Mouse (Mus musculus) CH12.LX (cell line): ENCODE results near the gene Olfr573-ps1. TPM values are rescaled to one million over a fixed set of nuclear protein-coding genes. Genes with fewer than 3 reads are reported as not detected.

Source experiments
- DNase-seq: peaks from one replicate; pipeline ENCODE4 v3.0.0-alpha.2; 2013; ENCODE audit errors: extremely low read depth
- H3K27ac ChIP-seq: 2 replicates; pipeline ENCODE4 v1.5.1; 2012; ENCODE audit warnings: low read depth, mild to moderate bottlenecking, control low read depth, moderate library complexity; ENCODE audit not compliant: insufficient read depth
- H3K27me3 ChIP-seq: replicated peaks from 2 replicates; pipeline ENCODE3; 2012; ENCODE audit warnings: inconsistent platforms
- H3K36me3 ChIP-seq, 2 experiments: replicated peaks in 1 of 2; 2 replicates each; pipeline versions ENCODE3 to v1.6.1; 2012; ENCODE audit warnings: inconsistent platforms in 1 of 2, low read length in 1 of 2, mild to moderate bottlenecking in 1 of 2, mixed read lengths in 1 of 2, moderate library complexity in 1 of 2; ENCODE audit not compliant: control insufficient read depth in 1 of 2, insufficient read depth in 1 of 2
- H3K4me1 ChIP-seq, 2 experiments: 2 replicates each; pipeline ENCODE4 v1.6.1; 2012; ENCODE audit warnings: inconsistent platforms in 1 of 2, moderate library complexity in 1 of 2; ENCODE audit not compliant: insufficient read depth in 2 of 2, control insufficient read depth in 1 of 2
- H3K4me2 ChIP-seq: 2 replicates; pipeline ENCODE4 v1.6.1; 2012; ENCODE audit warnings: low read depth, mild to moderate bottlenecking, control low read depth; ENCODE audit not compliant: poor library complexity, insufficient read depth, severe bottlenecking
- H3K4me3 ChIP-seq, 3 experiments: fragments of 150-350 bp in 1 of 3; sonication (generic) in 1 of 3; replicated peaks in 1 of 3; 2 replicates each; pipeline versions ENCODE3 to v1.5.1; 2011 to 2012; ENCODE audit warnings: low read depth in 2 of 3, low read length in 2 of 3, mild to moderate bottlenecking in 2 of 3, moderate library complexity in 2 of 3, control low read depth in 1 of 3, improper control_type of control experiment in 1 of 3, inconsistent platforms in 1 of 3, mixed read lengths in 1 of 3; ENCODE audit not compliant: poor library complexity in 1 of 3
- H3K79me2 ChIP-seq: replicated peaks from 2 replicates; pipeline ENCODE4 v1.6.1; 2012; ENCODE audit warnings: mild to moderate bottlenecking, moderate library complexity; ENCODE audit not compliant: control insufficient read depth, poor library complexity, insufficient read depth, severe bottlenecking; ENCODE audit errors: extremely low read depth
- H3K9ac ChIP-seq: 2 replicates; pipeline ENCODE4 v1.6.1; 2012; ENCODE audit warnings: low read depth, mild to moderate bottlenecking, control low read depth, moderate library complexity; ENCODE audit not compliant: insufficient read depth
- H3K9me3 ChIP-seq: replicated peaks from 2 replicates; pipeline ENCODE3; 2012; ENCODE audit warnings: low read length, inconsistent platforms, mixed read lengths
- BHLHE40 ChIP-seq: IDR thresholded peaks from 2 replicates; pipeline ENCODE4 v1.6.1; 2011; ENCODE audit warnings: mild to moderate bottlenecking, low read depth, low read length, improper control_type of control experiment
- CTCF ChIP-seq, 2 experiments: IDR thresholded peaks in 1 of 2; conservative IDR thresholded peaks in 1 of 2; 2 replicates each; pipeline ENCODE4 v1.5.1; 2011 to 2012; ENCODE audit warnings: low read depth in 2 of 2, low read length in 2 of 2, improper control_type of control experiment in 1 of 2, inconsistent platforms in 1 of 2, mild to moderate bottlenecking in 1 of 2, moderate library complexity in 1 of 2
- ELF1 ChIP-seq: IDR thresholded peaks from 2 replicates; pipeline ENCODE4 v1.6.1; 2014; ENCODE audit warnings: low read depth, mild to moderate bottlenecking, inconsistent platforms, low read length, improper control_type of control experiment
- EP300 ChIP-seq: IDR thresholded peaks from 2 replicates; pipeline ENCODE4 v1.6.1; 2011; ENCODE audit warnings: low read length, improper control_type of control experiment
- ETS1 ChIP-seq: conservative IDR thresholded peaks from 2 replicates; pipeline ENCODE4 v1.6.1; 2012; ENCODE audit warnings: low read depth, mild to moderate bottlenecking, inconsistent platforms, low read length, improper control_type of control experiment, moderate library complexity
- GABPA ChIP-seq: IDR thresholded peaks from 2 replicates; pipeline ENCODE4 v1.6.1; 2012; ENCODE audit warnings: low read depth, low read length, improper control_type of control experiment, inconsistent platforms; ENCODE audit not compliant: insufficient replicate concordance
- HCFC1 ChIP-seq: IDR thresholded peaks from 2 replicates; pipeline ENCODE4 v1.6.1; 2012; ENCODE audit warnings: low read depth, mild to moderate bottlenecking, inconsistent platforms, low read length, improper control_type of control experiment
- IRF4 ChIP-seq: IDR thresholded peaks from 2 replicates; pipeline ENCODE4 v1.6.1; 2014; ENCODE audit warnings: low read depth, mild to moderate bottlenecking, inconsistent platforms, low read length, improper control_type of control experiment
- JUN ChIP-seq: IDR thresholded peaks from 2 replicates; pipeline ENCODE4 v1.6.1; 2011; ENCODE audit warnings: low read depth, mild to moderate bottlenecking, low read length, improper control_type of control experiment, moderate library complexity; ENCODE audit not compliant: insufficient read depth
- JUND ChIP-seq: conservative IDR thresholded peaks from 2 replicates; pipeline ENCODE4 v1.6.1; 2011; ENCODE audit warnings: low read depth, low read length, improper control_type of control experiment
- KAT2A ChIP-seq: IDR thresholded peaks from 2 replicates; pipeline ENCODE4 v1.6.1; 2012; ENCODE audit warnings: low read length, improper control_type of control experiment, inconsistent platforms; ENCODE audit not compliant: insufficient replicate concordance
- MXI1 ChIP-seq: IDR thresholded peaks from 2 replicates; pipeline ENCODE4 v1.6.1; 2011; ENCODE audit warnings: mild to moderate bottlenecking, low read depth, low read length, improper control_type of control experiment
- MYC ChIP-seq: IDR thresholded peaks from 2 replicates; pipeline ENCODE4 v1.6.1; 2011; ENCODE audit warnings: low read depth, mild to moderate bottlenecking, improper control_type of control experiment, low read length
- NELFE ChIP-seq: IDR thresholded peaks from 2 replicates; pipeline ENCODE4 v1.6.1; 2011; ENCODE audit warnings: low read depth, low read length, improper control_type of control experiment
- NRF1 ChIP-seq: IDR thresholded peaks from 2 replicates; pipeline ENCODE4 v1.6.1; 2014; ENCODE audit warnings: low read depth, mild to moderate bottlenecking, inconsistent platforms, low read length, improper control_type of control experiment, moderate library complexity
- PAX5 ChIP-seq: IDR thresholded peaks from 2 replicates; pipeline ENCODE4 v1.6.1; 2012; ENCODE audit warnings: low read length, inconsistent platforms, mixed read lengths
- POLR2AphosphoS2 ChIP-seq: IDR thresholded peaks from 2 replicates; pipeline ENCODE4 v1.6.1; 2011; ENCODE audit warnings: low read depth, low read length, improper control_type of control experiment
- SIN3A ChIP-seq: IDR thresholded peaks from 2 replicates; pipeline ENCODE4 v1.6.1; 2012; ENCODE audit warnings: low read length, improper control_type of control experiment, inconsistent platforms
- SMC3 ChIP-seq: IDR thresholded peaks from 2 replicates; pipeline ENCODE4 v1.6.1; 2011; ENCODE audit warnings: low read depth, low read length, improper control_type of control experiment
- TBP ChIP-seq: conservative IDR thresholded peaks from 2 replicates; pipeline ENCODE4 v1.6.1; 2011; ENCODE audit warnings: low read depth, low read length, improper control_type of control experiment
- TCF12 ChIP-seq: IDR thresholded peaks from 2 replicates; pipeline ENCODE4 v1.6.1; 2014; ENCODE audit warnings: low read depth, mild to moderate bottlenecking, inconsistent platforms, low read length, improper control_type of control experiment
- UBTF ChIP-seq: IDR thresholded peaks from 2 replicates; pipeline ENCODE4 v1.6.1; 2012; ENCODE audit warnings: low read depth, mild to moderate bottlenecking, inconsistent platforms, low read length, improper control_type of control experiment, moderate library complexity
- USF2 ChIP-seq: conservative IDR thresholded peaks from 2 replicates; pipeline ENCODE4 v1.6.1; 2011; ENCODE audit warnings: low read depth, low read length, improper control_type of control experiment
- ZC3H11A ChIP-seq: IDR thresholded peaks from 2 replicates; pipeline ENCODE4 v1.6.1; 2012; ENCODE audit warnings: low read depth, mild to moderate bottlenecking, inconsistent platforms, low read length, improper control_type of control experiment
- ZKSCAN1 ChIP-seq: IDR thresholded peaks from 2 replicates; pipeline ENCODE4 v1.6.1; 2012; ENCODE audit warnings: low read depth, inconsistent platforms, low read length, improper control_type of control experiment, borderline replicate concordance
- ZMIZ1 ChIP-seq: IDR thresholded peaks from 2 replicates; pipeline ENCODE4 v1.6.1; 2012; ENCODE audit warnings: low read depth, mild to moderate bottlenecking, inconsistent platforms, low read length, improper control_type of control experiment
- dilution Hi-C: fragments of 300-500 bp; cut with MboI; formaldehyde crosslinking; loops from 2 replicates; pipeline ENCODE4 v1.14.3; 2020; ENCODE audit warnings: low sequenced_read_pairs; ENCODE audit not compliant: extremely low pct_unique_long_range_greater_than_20kb, extremely low pct_ligation_motif_present
- in situ Hi-C: fragments of 300-500 bp; cut with MboI; formaldehyde crosslinking; loops from 3 replicates; pipeline ENCODE4 v1.14.3; 2019; ENCODE audit warnings: low sequenced_read_pairs, low pct_ligation_motif_present, low pct_unique_long_range_greater_than_20kb, mixed read lengths
- polyA plus RNA-seq: library from polyadenylated mRNA; unstranded; fragments of >175 nt; gene quantifications from 2 replicates; pipeline ENCODE4 v1.2.1, GENCODE M21; 2012; ENCODE audit warnings: low read depth; ENCODE audit not compliant: insufficient read length
- total RNA-seq, 2 experiments: library from RNA; depleted of rRNA; stranded (reverse); fragments of 300-350 nt in 1 of 2; fragments of >200 nt in 1 of 2; gene quantifications; 2 replicates each; pipeline ENCODE4 v1.2.3; 2012 to 2014

The Olfr573-ps1 gene
- total RNA-seq (2012; rRNA removed), result not detected in 2 replicates
- not detected in 2 replicates for total RNA-seq (2014; rRNA removed)
- polyA plus RNA-seq, result not detected in 2 replicates

DNA sequence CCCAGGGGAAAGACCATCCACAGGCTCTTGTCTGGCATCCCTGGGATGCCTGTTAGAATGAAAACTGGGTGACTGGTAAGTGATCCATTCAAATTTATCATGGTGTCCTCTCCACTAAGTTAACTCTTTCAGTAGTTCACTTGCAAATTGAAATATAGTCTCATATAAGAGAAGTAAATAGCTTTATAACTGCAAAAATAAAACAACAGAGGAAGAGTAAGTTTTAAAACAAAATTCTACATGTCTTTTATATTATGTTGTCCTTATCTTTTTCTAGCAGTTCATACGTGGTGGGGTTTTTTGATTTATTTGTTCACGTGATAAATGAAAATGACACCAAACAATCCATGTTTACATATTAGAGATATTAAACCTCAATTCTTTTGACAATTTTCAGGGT is at the start of gene Olfr573-ps1:
TSS of gene Olfr573-ps1 (minus strand) at position 101 of the 400 bp plus-strand sequence.
- Histone ChIP-seq H3K4me2 (no peak within 1 kb of the TSS), H3K27me3 (no peaks in the 10 kb centered on the region), H3K4me3 (no peak within 1 kb of the TSS), H3K9me3 (no peaks in the 10 kb centered on the region), H3K79me2 (no peaks in the 10 kb centered on the region), H3K36me3 (no peaks in the 10 kb centered on the region), H3K4me1 (no peaks in the 10 kb centered on the region), H3K27ac (no peak within 1 kb of the TSS), H3K9ac (no peak within 1 kb of the TSS)
- in situ Hi-C loops (no loop called here), dilution Hi-C loops (no loop called here)
- TF ChIP-seq JUN (no peak), BHLHE40 (no peak), GABPA (no peak), ZMIZ1 (no peak), ZKSCAN1 (no peak), ELF1 (no peak), TBP (no peak), SIN3A (no peak), ETS1 (no peak), ZC3H11A (no peak), JUND (no peak), HCFC1 (no peak), EP300 (no peak), NRF1 (no peak), UBTF (no peak)
- DNase-seq, result no peak

DNA sequence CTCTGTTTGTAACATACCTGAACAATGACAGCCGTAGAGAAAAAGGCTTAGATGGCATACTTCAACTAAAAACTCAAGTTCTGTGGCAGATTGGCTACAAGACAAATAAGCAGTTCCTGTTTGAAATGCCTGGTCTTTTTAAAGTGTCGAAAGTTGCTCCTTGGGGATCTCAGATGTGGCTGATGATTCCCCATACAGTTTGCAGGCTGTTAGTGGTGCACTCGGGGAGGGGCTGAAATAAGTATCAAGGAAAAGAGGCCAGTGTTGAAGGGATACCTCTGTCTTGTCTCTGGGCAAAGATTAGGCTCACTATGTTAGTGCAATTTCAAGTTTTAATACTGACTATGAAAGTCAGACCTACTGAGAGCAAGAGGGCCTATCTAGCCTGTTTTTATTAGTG is 46.8 kb upstream of the Olfr573-ps1 start, which contains the start of gene Olfr578:
TSS of gene Olfr578 (minus strand) at position 101 of the 400 bp plus-strand sequence.
- TF ChIP-seq POLR2AphosphoS2 (no peak), USF2 (no peak), MYC (no peak), GABPA (no peak), JUN (no peak), PAX5 (no peak), JUND (no peak), ZC3H11A (no peak), IRF4 (no peak), SMC3 (no peak), TCF12 (no peak), NELFE (no peak), KAT2A (no peak), ETS1 (no peak), CTCF (conservative IDR thresholded peaks at IDR 0.05 in 1 of 2, IDR thresholded peaks at IDR 0.05 in 1 of 2; ENCODE audit: low read depth in 2 of 2, low read length in 2 of 2) (no peak), MXI1 (no peak)
- H3K27ac ChIP-seq, result no peak within 1 kb of the TSS
- H3K4me2 ChIP-seq, result no peak within 1 kb of the TSS
- H3K9me3 ChIP-seq, result no peaks in the 10 kb centered on the region
- no peak within 1 kb of the TSS for H3K9ac ChIP-seq
- H3K36me3 ChIP-seq, result no peaks in the 10 kb centered on the region
- in situ Hi-C loops, result no loop called here
- H3K79me2 ChIP-seq, result no peaks in the 10 kb centered on the region
- no peak within 1 kb of the TSS for H3K4me3 ChIP-seq
- DNase-seq, result no peak
- dilution Hi-C loops, result no loop called here
- no peaks in the 10 kb centered on the region for H3K4me1 ChIP-seq
- H3K27me3 ChIP-seq, result no peaks in the 10 kb centered on the region
